Mouse (Mus musculus): ENCODE results near the gene Tgoln1.

GRCm38 (mm10) chr6:72601732-72602131, 15.1 kb downstream of the Tgoln1 start:
- TF ChIP-seq EP300 (IDR thresholded peaks at IDR 0.05; ENCODE audit: insufficient read depth, low read depth, low read length) (0 out of 2 replicates have a peak, but pooled peaks have one; percentile 65), CTCF (IDR thresholded peaks at IDR 0.05) (peak; percentile 98)
